Comparison of ENCODE assay signal across 21 mouse cellular contexts in genomic region chr8:61969581-61969980, GRCm38 (mm10). TPM values are rescaled to one million over a fixed set of nuclear protein-coding genes. Genes with fewer than 3 reads are reported as not detected.
DNase-seq lines count a peak whose midpoint lies in the region; ATAC-seq and TF ChIP-seq lines count a peak whose summit lies in the region.
"Had no signal": no experiment of that assay in that cellular context is flagged by ENCODE, and none has a peak within 500 bp of the region (broad histone marks: within the 10 kb centered on the region; RNA-seq: fewer than 3 reads in every experiment).

No protein-coding gene starts in this region.

- no peak overlapping the region for H3K9ac ChIP-seq in midbrain, embryonic 14.5 days (replicated peaks; ENCODE audit: low read length)
- H3K9ac ChIP-seq in lung, postnatal 0 days (replicated peaks; ENCODE audit: low read depth): no peak overlapping the region
- H3K9ac ChIP-seq: forebrain, embryonic 12.5 days; forebrain, postnatal 0 days; heart, embryonic 15.5 days; hindbrain, embryonic 14.5 days had no signal

- H3K36me3 ChIP-seq in midbrain, embryonic 10.5 days: no peaks in the 10 kb centered on the region
- H3K36me3 ChIP-seq in midbrain, embryonic 14.5 days (ENCODE audit: control insufficient read depth, insufficient read depth, low read length): no peaks in the 10 kb centered on the region
- no peaks in the 10 kb centered on the region for H3K36me3 ChIP-seq in lung, postnatal 0 days (ENCODE audit: insufficient read depth, low read length)
- H3K36me3 ChIP-seq: forebrain, embryonic 12.5 days; heart, embryonic 15.5 days had no signal

- peaks cover 9% of the 10 kb centered on the region; the same call in 1 of the 2 replicates for H3K4me1 ChIP-seq in midbrain, embryonic 10.5 days
- no peaks in the 10 kb centered on the region for H3K4me1 ChIP-seq in midbrain, embryonic 14.5 days (ENCODE audit: control insufficient read depth, insufficient read depth, low read length)
- no peaks in the 10 kb centered on the region for H3K4me1 ChIP-seq in lung, postnatal 0 days (ENCODE audit: insufficient read depth, low read depth, low read length)
- H3K4me1 ChIP-seq: forebrain, embryonic 12.5 days; heart, embryonic 15.5 days had no signal

- H3K27ac ChIP-seq in midbrain, embryonic 10.5 days (replicated peaks): no peak overlapping the region
- no peak overlapping the region for H3K27ac ChIP-seq in midbrain, embryonic 14.5 days (replicated peaks; ENCODE audit: low read depth, low read length)
- no peak overlapping the region for H3K27ac ChIP-seq in lung, postnatal 0 days (ENCODE audit: low read length)
- H3K27ac ChIP-seq: forebrain, embryonic 12.5 days; heart, adult 2 months; heart, embryonic 15.5 days; hindbrain, embryonic 14.5 days had no signal

- H3K27me3 ChIP-seq in midbrain, embryonic 10.5 days (ENCODE audit: low read depth, poor library complexity, severe bottlenecking): 0 out of 2 replicates have a peak, but pooled peaks cover 5% of the 10 kb centered on the region
- no peaks in the 10 kb centered on the region for H3K27me3 ChIP-seq in midbrain, embryonic 14.5 days (ENCODE audit: control insufficient read depth, insufficient read depth, low read length)
- H3K27me3 ChIP-seq in lung, postnatal 0 days (replicated peaks; ENCODE audit: insufficient read depth, low read length): no peaks in the 10 kb centered on the region
- H3K27me3 ChIP-seq: forebrain, embryonic 12.5 days; heart, embryonic 15.5 days had no signal

- peak; percentile 22 for DNase-seq in embryo, embryonic 10 days (ENCODE audit: low spot score)
- no peak for DNase-seq in embryo, embryonic 9.5 days (ENCODE audit: extremely low spot score)
- peak; percentile 17 for DNase-seq in midbrain, embryonic 10.5 days (ENCODE audit: low spot score)
- no peak for DNase-seq in midbrain, embryonic 14.5 days
- peak; percentile 90 for DNase-seq in Muller cell, postnatal 12 days (ENCODE audit: inconsistent ontology term)
- DNase-seq in embryo, embryonic 11 days: peak; percentile 8
- DNase-seq in lung, postnatal 0 days (ENCODE audit: low spot score): no peak
- no peak for DNase-seq in layer of hippocampus, postnatal 25 days (ENCODE audit: extremely low spot score in 1 of 2, low spot score in 1 of 2)
- DNase-seq: adrenal gland, postnatal 10 days; cerebellum, adult 18-20 months; cerebellum, adult 9-11 months; forebrain, postnatal 0 days; gastrocnemius, postnatal 14 days; heart, adult 2 months; heart, postnatal 14 days had no signal

- H3K4me3 ChIP-seq in midbrain, embryonic 10.5 days: no peak overlapping the region
- no peak overlapping the region for H3K4me3 ChIP-seq in midbrain, embryonic 14.5 days (replicated peaks; ENCODE audit: low read depth, low read length)
- H3K4me3 ChIP-seq in lung, postnatal 0 days (ENCODE audit: low read depth, low read length): no peak overlapping the region
- H3K4me3 ChIP-seq: forebrain, embryonic 12.5 days; heart, adult 2 months; heart, embryonic 15.5 days had no signal

- no peak for ATAC-seq in midbrain, embryonic 14.5 days (ENCODE audit: low FRiP score, low TSS enrichment)
- no peak for ATAC-seq in lung, postnatal 0 days
- ATAC-seq: forebrain, postnatal 0 days; intestine, embryonic 16.5 days had no signal

- H3K4me2 ChIP-seq in midbrain, embryonic 14.5 days (ENCODE audit: low read length): no peak overlapping the region
- no peak overlapping the region for H3K4me2 ChIP-seq in lung, postnatal 0 days (replicated peaks; ENCODE audit: low read depth, low read length)
- H3K4me2 ChIP-seq: forebrain, embryonic 12.5 days; heart, embryonic 11.5 days; heart, embryonic 15.5 days; hindbrain, embryonic 14.5 days had no signal

- WGBS in midbrain, embryonic 10.5 days: 24% methylated on average over 3 of the region's 3 CpGs
- 9% methylated on average over 3 of the region's 3 CpGs for WGBS in midbrain, embryonic 14.5 days
- WGBS in lung, postnatal 0 days: 83% methylated on average over 3 of the region's 3 CpGs

- TF ChIP-seq CTCF in lung, postnatal 0 days (IDR thresholded peaks at IDR 0.05): no peak

- TF ChIP-seq EP300 in lung, postnatal 0 days (IDR thresholded peaks at IDR 0.05): no peak

- H3K9me3 ChIP-seq in midbrain, embryonic 10.5 days (replicated peaks): no peaks in the 10 kb centered on the region
- no peaks in the 10 kb centered on the region for H3K9me3 ChIP-seq in midbrain, embryonic 14.5 days (ENCODE audit: control insufficient read depth, low read length)
- H3K9me3 ChIP-seq in lung, postnatal 0 days (ENCODE audit: low read length): no peaks in the 10 kb centered on the region
- H3K9me3 ChIP-seq: forebrain, embryonic 12.5 days; heart, embryonic 15.5 days had no signal

RNA-seq across cellular contexts. Expression of gene Ddx60, which starts 41.7 kb away (rescaled TPM):
- polyA plus RNA-seq in midbrain, embryonic 10.5 days (2016; fragmentation: Nextera tagmentation; extraction: Ambion mirVana): 0.14 and 0.37 TPM in 2 replicates
- 0.04 and 1.0 TPM in 2 replicates for polyA plus RNA-seq in midbrain, embryonic 14.5 days (2014; fragmentation: Nextera tagmentation; extraction: Ambion mirVana)
- polyA plus RNA-seq in lung, postnatal 0 days (2015; fragmentation: Nextera tagmentation; extraction: Ambion mirVana): 2.5 and 2.9 TPM in 2 replicates
- under 1 TPM; 0.26 to 0.49 TPM for total RNA-seq in layer of hippocampus, postnatal 25 days (2021)
- polyA plus RNA-seq: C2C12 had no signal

Comparison
In these comparisons a context has a peak if more than half of its experiments do, and no peak if none do; other contexts are left out.
1. DNase-seq: peak in embryo, embryonic 10 days (single experiment), midbrain, embryonic 10.5 days (single experiment), Muller cell, postnatal 12 days (single experiment) and embryo, embryonic 11 days (single experiment); none in embryo, embryonic 9.5 days (single experiment), midbrain, embryonic 14.5 days (single experiment), lung, postnatal 0 days (single experiment) and layer of hippocampus, postnatal 25 days (0 of 2).